Mouse (Mus musculus) liver, postnatal 0 days (tissue): ENCODE measurements around the gene Prg3.

ENCODE experiments used
- CTCF ChIP-seq: sonication (generic); IDR thresholded peaks from 2 replicates; pipeline ENCODE4 v1.5.1; 2016; ENCODE audit warnings: antibody characterized with exemption, low read depth
- EP300 ChIP-seq: IDR thresholded peaks from 2 replicates; pipeline ENCODE4 v1.6.1; 2016; ENCODE audit warnings: antibody characterized with exemption, low read depth, mild to moderate bottlenecking

- peak; percentile 29; the same call in 1 of the 2 replicates for TF ChIP-seq CTCF
- TF ChIP-seq EP300 = peak; percentile 52; the same call in 1 of the 2 replicates
These were observed 40.8 kb upstream of the Prg3 start for GRCm38 (mm10) chr2:84947154-84947771.
